Mouse (Mus musculus) cerebellum, postnatal 4 days (tissue): ENCODE data around the gene Dgki.

Experiments
- DNase-seq, 2 experiments: peaks; one replicate each; pipeline ENCODE4 v3.0.0; 2022; ENCODE audit warnings: low spot score in 2 of 2, mixed read lengths in 1 of 2

The Dgki gene

DNA sequence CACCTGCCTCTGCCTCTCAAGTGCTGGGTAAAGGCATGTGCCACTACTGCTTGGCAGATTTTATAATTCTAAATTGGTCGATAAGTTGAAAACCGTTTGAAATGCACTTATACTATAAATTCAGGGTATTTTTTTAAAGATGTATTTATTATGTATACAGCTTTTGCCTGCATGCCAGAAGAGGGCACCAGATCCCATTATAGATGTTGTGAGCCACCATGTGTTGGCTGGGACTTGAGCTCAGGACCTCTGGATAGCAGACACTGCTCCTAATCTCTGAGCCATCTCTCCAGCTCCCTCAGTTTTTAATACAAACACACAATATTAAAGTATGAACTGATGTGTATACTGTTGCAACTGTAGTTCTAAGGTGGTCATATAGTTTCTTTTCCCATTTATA is 288.4 kb downstream of the Dgki start:
- no peak for DNase-seq

DNA sequence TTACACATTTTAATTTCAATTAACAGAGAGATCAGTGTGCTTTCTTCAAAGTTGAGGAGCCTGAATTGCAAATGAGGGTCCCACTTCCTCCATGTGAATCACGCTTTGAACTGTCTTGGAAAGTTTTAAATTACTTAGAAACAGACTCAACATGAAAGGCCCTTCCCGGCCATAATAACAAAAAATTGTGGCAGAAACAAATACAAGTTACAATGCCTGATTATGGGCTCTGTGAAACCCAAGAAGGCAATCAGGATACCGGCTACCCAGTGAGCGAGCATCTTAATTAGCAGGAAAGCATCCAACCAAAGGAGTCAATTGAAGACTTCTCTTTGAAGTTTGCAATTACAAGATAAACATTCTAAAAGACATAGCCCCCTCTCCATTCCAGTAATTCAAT is 292.4 kb downstream of the Dgki start:
- DNase-seq = no peak

DNA sequence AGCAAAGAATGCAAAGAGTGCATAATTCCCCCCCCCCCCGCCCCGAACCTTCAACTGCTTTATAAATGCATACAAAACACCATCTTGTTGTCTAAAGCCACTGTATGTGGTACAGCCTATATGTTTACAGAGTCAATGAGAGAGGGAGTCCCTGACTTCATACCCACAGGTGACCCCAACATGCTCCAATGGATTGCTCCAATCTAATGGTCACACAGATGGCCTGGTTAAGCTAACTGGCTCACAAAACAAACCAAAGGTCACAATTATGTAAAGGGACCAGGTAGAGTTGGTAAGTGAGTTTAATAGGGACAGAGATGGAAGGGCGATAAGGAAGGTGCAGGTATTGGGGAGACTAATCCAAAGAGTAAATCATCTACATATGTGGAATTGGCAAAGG is 295.1 kb downstream of the Dgki start:
- DNase-seq = no peak

DNA sequence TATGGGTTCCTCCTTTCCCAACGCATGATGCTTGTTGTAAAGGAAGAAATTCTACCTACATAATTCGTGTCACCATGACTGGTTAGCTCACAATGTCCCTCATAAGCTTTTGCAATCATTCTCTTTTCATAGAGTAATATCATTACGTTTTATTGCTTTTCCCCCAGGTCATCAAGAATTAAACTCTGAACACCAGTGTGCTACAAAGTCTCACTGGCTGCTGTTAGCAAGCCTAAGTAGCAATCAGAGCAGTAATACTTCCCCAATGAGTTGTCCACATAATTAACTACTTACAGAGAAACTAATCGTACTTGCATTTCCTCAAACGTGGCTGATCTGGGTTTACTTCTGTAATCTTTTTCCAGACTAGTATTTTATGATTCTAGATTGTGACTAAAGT is 296.7 kb downstream of the Dgki start:
- no peak for DNase-seq

DNA sequence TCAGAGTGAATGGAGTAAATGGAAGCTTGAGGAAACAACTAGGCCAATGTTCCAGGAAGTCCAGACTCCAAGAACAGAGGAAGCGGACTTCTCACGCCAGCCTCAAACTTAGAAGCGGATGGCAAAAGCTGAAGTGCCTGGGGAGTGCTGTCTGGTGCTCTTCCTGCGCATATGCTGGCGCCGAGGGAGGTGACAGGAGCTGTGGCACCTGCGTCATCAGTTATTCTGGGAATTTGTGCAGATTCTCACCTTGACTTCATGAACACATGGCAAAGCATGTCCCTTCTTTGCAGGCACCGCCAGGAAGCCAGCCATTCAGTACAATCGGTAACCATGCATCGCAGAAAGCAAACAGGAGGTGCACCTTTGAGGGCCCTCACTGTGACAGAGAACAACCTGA is 301.0 kb downstream of the Dgki start:
- no peak for DNase-seq

DNA sequence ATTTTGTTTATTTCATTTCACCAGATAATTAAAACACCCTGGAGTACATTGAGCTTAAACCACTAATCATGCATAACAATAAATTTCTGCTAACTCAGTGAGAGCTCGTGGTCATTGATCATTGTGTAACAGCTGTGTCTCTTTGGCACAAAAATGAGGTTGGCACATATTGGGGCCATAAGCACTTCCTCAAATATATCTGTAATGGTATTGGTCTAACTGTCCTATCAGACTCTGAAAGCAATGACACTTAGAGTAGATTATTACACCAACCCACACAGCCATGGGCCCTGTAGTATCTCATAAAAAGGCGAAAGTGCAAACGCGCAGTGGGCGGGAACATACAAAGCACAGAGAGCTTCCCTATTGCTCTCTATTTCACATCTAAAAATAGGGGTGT is 305.7 kb downstream of the Dgki start:
- DNase-seq = no peak

DNA sequence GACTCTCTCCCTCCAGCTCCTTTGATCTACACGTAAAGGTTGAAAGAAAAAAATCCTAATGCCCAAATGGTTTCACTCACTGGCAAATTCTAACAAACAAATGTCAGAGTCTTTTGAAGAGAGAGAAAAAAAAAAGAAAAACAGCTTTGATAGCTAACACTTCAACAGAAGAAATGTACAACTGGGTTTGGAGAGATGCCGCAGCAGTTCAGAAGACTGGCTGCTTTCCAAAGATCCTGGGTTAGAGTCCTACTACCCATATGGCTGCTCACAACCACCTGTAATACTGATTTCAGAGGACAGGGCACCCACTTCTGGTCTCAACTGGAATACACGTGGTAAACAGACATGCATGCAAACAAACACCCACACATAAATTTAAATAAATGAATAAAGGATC is 309.8 kb downstream of the Dgki start:
- no peak for DNase-seq

DNA sequence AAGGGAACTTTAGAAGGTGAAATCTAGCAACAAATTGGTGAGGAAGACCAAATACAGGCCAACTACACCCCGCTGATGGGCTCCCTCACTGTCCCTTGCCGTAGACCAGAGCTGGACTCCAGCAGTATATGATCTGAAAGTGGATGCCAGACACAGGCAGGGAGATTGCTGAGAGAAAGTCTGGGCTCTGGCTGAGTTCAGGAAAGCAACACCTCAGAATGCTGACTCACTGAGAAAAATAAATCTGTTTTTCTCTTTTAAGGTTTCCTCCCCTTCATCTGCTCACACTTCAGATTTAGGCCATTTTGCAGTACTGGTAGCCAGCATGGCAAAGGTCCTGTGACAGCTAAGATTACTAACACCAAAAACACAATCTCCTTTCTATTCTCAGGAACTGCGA is 311.2 kb downstream of the Dgki start:
- no peak for DNase-seq

DNA sequence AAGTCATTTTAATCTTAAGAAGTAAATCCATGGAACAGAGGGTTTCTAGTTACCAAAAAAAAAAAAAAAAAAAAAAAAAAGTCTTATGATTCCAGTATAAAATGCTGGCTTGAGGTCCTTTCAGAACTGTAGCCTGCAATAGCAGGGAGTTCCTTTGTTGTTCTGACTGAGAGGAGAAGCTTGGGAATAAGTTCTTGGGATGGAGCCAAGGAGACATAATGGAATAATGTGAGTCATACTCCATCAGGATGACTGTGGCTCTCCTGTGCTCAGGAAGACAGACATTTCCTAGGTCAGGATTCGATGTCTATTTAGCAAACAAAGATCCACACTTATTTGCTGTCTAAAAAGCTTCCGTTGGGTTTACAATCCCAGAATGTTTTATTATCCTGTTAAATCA is 318.3 kb downstream of the Dgki start:
- no peak for DNase-seq

DNA sequence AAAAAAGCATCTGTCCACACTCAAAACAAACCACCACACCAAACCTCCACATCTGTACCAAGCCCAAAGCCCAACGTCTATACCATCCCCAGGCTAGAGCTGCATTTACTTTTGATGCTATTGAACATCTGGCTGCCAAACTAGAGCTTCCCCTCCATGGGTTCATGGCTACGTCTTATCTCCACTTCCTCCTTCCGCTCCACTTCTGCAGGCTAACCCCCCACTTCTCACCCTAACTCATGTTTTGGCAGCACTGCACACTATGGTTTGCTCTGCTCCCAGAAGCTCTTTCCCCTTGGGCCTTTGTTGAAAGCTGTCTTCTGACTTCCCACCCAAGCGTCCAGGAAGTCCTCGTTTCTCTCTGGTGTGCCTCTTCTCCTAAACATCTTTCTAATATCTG is 319.5 kb downstream of the Dgki start:
- DNase-seq = no peak

DNA sequence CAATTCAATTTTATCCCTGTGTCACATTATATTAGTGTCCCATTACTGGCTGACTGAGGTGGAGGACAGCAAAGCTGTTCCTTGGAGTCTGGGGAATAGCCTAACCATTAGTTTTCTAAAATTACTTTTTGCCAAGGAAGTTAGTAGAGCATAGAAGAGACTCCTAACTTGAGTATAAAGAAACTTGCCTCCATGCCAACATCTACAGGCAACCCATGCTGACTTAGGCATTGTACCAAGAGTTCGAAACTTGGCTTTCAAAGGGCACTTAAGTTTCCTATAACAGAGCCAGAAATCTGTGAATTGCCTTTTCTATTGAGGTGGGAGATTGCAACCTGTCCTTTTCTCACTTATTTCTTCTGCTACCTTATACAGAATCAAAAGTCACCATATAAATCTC is 321.8 kb downstream of the Dgki start:
- DNase-seq = no peak

DNA sequence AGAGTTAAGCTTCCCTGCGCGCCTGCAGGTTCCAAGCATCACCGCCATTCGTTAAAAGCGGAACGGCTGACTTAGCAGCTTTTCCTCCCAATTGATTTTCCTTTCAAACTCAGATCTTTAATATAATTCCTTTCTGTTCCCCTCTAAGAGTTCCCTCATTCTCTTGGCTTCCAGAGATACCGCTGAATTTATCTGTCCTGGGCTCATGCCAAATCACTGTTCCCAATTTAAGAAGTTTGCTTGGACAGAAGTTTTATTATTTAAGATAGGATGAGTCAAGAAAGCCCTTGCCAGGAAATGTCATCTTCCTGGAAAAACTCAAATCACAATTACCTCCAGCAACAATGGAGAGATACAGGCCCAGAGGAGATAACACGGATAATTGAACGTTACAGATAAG is 326.9 kb downstream of the Dgki start:
- DNase-seq = no peak

DNA sequence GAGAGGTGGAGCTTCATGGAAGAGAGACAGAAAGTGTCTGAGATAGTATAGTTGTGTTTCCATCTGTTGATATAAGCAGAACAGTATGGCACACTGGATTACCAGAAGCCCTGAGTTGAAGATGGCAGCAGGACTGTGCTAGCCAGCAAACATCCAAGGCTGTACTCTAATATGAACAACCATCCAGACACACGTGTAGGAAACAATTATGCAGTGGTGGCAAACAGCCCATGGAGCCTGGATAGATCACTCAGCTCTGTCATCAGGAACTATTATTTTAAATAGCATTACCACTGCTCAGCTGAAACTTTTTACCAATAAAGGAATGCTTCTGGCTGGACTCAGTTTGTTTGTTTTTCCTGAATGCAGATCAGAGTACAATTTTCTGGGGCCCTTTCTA is 327.5 kb downstream of the Dgki start:
- no peak for DNase-seq

DNA sequence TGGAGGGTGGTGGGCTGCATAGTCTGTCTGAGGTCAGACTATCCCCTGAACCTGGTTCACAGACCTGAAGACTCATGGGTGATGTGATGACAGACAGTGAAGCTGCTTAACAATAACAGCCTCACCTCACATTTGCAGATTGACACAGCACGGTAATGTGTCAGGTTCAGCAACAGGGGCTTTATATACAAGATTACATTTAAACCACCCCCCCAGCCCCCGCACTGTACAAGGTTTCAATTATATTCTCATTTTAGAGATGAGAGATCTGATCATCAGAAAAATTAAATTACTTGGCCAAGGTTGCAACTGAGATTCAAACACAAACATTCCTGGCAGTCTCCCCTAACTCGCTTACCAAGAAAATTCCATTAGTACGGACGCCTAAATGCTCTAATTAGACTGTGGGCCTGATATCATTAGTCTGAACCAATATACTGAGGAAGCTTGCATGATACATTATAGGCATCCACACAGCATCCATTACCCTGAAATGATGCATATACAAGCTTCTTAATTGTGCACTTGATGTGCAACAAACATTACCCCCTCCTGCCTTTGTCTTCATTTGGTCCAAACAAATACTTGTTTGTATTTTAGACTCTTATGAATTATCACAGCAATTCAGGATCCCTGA is 330.6 kb downstream of the Dgki start:
- DNase-seq = no peak

DNA sequence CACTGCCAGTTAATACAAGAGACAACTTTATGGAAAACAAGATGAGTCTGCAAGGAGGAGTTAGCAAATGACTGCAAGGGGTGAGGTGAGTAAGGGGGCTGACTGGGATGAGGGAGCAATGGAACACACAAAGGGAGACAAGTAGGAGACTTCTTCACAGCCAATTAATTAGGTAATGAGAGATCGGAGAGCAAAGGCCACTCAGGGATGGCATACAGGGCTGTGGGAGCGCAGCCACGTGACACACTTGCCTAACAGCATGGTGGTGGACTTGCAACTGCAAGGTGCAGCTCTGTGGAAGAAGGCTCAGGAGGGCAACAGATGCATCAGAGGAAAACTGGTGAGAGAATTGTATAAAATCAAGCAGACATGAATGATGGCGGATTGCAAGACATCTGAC is 339.3 kb downstream of the Dgki start:
- no peak for DNase-seq

DNA sequence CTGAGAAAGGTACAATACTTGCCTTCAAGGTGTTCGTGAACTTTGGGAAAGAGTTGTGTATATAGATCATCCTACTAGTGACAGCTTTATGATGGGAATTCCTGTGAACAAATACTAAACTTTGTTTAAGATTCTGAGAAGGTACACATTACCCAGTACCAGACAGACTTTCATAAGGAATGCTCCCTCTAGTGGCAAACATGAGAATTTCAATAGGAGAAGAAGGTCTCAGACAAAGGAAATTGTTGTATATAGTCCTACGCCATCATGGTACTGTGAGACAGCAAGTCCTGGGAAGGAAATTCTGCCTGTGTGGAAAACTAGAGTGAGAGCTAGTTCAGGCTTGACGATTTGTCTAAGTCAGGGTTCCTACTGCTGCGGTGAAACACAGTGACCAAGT is 344.7 kb downstream of the Dgki start:
- DNase-seq = no peak

DNA sequence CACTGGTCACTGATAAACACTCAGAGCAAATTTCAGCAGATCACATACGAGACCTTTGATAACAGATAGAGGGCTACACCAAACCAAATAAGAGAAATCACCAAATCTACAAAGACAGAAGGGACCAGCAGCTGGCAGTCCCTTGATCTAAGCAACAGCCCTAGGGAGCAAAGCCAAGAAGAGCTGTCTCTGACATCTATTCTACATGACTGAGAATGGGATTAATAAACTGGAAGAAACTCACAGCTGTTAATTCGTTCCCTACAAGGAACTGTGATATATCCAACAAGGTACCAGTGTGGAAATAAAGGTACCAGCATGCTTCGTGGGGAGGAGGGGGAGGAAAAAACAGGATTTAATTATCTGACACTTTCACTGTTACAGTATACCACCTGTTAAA is 349.3 kb downstream of the Dgki start:
- DNase-seq = no peak

DNA sequence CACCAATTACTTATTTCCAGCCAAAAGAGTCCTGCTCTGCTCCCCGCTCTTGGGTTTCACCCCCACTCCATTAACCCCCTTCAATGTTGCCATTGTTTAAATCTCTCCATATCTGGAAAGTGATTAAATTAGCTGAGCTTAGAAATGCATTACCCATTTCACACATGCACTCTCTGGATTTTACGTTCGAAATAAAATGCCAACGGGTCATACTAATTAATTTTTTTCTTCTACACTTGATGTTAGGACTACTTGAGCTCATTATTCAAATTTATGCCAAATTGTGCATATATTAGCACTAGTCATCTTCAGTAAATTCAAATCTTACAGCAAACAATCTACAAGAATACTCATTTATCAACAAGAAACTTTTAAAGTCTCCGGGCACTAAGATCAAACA is 352.1 kb downstream of the Dgki start:
- no peak for DNase-seq

DNA sequence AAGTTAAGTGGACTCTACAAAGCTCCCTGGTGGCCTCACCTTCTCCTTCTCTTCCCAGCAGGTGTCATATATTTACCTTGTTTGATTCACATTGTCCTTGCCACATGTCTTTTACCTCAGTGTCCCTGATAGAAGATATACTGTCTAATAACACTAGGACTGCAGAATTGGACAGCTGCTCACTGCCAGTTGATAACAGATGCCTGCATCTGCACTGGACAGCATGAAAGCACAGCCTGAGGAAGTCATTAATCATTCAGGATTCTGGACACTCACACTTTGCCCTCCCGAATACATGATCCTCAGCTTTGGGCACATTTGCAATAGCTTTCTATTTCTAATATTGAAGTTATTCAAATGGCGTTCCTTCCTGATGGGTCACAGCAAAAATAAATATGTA is 362.5 kb downstream of the Dgki start:
- DNase-seq = no peak

DNA sequence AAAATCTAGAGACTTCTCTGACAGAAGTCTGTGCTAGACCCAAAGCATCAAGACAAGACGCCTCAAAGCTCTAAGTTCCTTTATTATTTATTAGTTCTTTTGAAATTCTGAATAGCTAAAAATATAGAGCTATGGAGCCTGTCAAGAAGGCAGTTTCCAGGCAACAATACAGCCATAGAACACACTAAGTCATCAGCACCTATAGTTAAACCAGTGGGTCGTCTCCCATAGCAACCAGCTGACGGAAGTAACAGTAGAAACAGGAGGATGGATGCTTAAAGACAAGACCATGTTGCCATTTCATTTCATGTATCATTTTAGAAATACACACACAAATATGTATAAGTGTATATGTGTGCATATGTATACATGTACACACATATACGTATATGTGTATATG is 363.2 kb downstream of the Dgki start:
- no peak for DNase-seq

DNA sequence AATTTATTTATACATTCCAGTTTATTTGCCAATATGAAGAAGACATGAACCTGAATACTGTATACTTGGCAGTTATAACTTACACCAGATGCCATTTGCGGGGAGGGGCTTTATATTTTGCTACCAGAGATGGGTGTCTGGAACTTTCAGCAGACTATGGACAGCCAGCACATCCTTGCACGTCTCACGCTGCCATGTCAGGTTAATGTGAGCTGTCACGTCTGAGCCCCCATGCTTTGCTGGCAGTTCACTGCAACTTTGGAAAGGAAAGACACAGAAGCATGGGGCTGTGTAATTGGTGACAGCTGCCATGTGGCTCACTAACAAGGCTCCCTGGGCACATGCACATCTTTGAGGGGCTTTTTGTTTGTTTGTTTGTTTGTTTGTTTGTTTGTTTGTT is 368.5 kb downstream of the Dgki start:
- DNase-seq = peak in 1 of 2 experiments; percentile 42

DNA sequence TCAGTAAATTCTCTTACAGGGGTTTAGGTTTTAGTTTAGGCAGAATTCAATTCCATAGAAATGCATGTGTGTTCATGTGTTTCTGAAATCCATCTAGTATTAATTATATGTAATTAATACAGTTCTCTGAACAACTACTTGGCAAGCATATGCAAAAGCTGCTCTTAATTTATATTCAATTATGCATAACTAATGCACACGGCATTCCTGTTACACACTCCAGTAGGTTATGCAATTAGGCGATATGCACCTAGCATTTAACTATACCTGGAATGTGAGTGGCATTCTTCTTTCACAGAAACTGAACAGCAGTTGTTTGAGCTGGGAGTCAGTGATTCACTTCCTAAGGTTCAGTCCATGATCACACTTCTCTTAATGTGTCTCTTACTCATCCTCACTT is 370.2 kb downstream of the Dgki start:
- no peak for DNase-seq

DNA sequence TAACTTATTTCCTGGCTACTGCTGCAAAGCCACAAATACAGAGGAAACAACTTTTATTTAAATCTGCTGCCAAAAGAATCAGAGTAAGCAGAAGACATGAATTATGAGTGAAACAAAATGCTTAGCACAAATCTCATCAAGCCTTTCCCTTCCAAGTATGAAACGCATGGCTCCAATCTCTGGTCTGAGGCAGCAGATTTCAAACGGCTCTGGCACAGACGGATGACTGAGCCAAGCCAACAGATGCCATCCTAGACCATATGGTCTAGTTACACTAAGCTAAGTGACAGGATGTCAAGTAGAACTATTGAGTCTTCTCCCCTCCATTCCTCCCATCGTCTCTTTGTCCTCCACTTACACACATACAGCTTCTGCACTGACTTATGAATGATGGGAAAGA is 373.5 kb downstream of the Dgki start:
- DNase-seq = peak in 1 of 2 experiments; percentile 46

DNA sequence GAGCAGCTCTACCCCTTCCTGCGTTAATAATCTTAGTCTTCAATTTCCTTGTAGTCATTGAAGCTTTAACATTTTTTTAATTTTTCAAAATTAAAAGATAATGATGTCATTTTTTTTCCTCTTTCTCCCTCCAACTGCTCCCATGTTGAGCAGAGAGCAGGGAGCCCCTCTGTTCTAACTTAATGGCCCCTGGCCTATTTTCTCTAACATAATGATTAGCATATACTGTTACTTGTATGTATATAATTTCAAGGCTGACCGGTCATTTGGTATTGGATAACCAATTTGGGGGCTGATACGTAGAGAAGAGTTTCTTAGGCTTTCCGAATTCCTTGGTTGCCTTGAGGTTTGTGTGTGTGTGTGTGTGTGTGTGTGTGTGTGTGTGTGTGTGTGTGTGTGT is 378.0 kb downstream of the Dgki start:
- no peak for DNase-seq

DNA sequence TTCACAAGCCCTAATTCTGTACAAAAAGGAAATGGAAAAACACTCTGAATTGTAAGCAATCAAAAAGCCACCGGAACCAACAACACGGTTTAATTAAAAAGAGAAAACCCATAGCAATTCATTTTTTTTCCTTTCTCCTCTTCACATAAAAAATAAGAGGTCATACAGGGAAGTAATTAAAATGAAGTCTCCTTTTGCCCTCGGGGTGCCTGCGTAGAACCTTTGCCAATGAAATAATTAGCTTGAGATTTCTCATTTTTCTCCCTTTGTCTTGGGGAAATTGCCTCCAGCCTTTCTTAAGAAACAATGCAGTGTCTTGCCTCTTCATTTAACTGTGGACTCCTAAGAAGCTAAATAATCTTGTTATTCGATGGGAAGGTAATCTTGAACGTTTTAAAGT is 388.4 kb downstream of the Dgki start:
- no peak for DNase-seq
